Mouse (Mus musculus) embryonic facial prominence, embryonic 12.5 days (tissue): ENCODE data around the gene Gm36176. TPM values are rescaled to one million over a fixed set of nuclear protein-coding genes. Genes with fewer than 3 reads are reported as not detected.
"Not testable (repeated sequence)": the region's sequence is repeated elsewhere in the genome, so short reads cannot be mapped to it uniquely, and the experiment has no call there.

Experiments
- ATAC-seq: fragments of 200-750 bp; cut with Nextera tagmentation; 2 replicates; pipeline ENCODE4 v1.8.0; 2017; ENCODE audit not compliant: insufficient number of reproducible peaks, insufficient read depth, low FRiP score, low TSS enrichment
- H3K27ac ChIP-seq: fragments of 300-500 bp; sonication (generic); 2 replicates; pipeline ENCODE4 v1.5.1; 2016; ENCODE audit warnings: mild to moderate bottlenecking
- H3K27me3 ChIP-seq: fragments of 300-500 bp; sonication (generic); 2 replicates; pipeline ENCODE4 v1.6.1; 2016; ENCODE audit warnings: mild to moderate bottlenecking, moderate library complexity
- H3K36me3 ChIP-seq: fragments of 300-500 bp; sonication (generic); 2 replicates; pipeline ENCODE4 v1.6.1; 2016; ENCODE audit warnings: mild to moderate bottlenecking
- H3K4me1 ChIP-seq: fragments of 300-500 bp; sonication (generic); 2 replicates; pipeline ENCODE4 v1.6.1; 2016
- H3K4me2 ChIP-seq: fragments of 300-500 bp; sonication (generic); replicated peaks from 2 replicates; pipeline ENCODE4 v1.6.1; 2016; ENCODE audit warnings: mild to moderate bottlenecking, moderate library complexity
- H3K4me3 ChIP-seq: fragments of 300-500 bp; sonication (generic); 2 replicates; pipeline ENCODE4 v1.5.1; 2016; ENCODE audit warnings: mild to moderate bottlenecking
- H3K9ac ChIP-seq: fragments of 300-500 bp; sonication (generic); 2 replicates; pipeline ENCODE4 v1.6.1; 2016; ENCODE audit warnings: mild to moderate bottlenecking, moderate library complexity
- H3K9me3 ChIP-seq: fragments of 300-500 bp; sonication (generic); 2 replicates; pipeline ENCODE4 v1.6.1; 2016; ENCODE audit warnings: mild to moderate bottlenecking, moderate library complexity
- WGBS: fragments of 180-500 bp; shearing (Covaris S2); methylation state at CpG from one replicate; pipeline ENCODE4 v1.1.7; 2016; 5-methylcytosine and 5-hydroxymethylcytosine counted together
- polyA plus RNA-seq: library from polyadenylated mRNA; unstranded; fragments of >200 nt; fragmentation: Nextera tagmentation; extraction: Ambion mirVana; gene quantifications from 2 replicates; pipeline ENCODE4 v1.2.1, GENCODE M21; 2016

The Gm36176 gene
- polyA plus RNA-seq = not detected in 2 replicates

DNA sequence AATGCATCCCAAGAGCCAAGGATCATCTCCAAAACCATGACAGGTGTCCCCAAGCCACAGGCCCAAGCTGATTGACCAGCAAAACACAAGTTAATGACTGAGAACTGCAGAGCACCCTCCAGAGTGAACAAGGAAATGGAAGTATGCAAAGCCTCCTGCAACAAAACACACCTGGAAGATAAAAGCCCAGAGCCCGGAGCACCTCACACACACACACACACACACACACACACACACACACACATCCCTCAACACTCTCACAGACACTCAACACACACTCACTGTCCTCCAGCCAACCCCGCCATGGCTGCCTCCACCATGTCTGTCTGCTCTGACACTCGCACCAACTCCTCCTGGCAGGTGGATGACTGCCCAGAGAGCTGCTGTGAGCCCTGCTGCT is at the start of gene Gm36176:
Gene Gm36176 (plus strand): TSS at position 301 of the 400 bp plus-strand sequence.
- Histone ChIP-seq H3K9me3 (peaks cover 15% of the 10 kb centered on the region; the same call in 1 of the 2 replicates), H3K4me3 (no peak within 1 kb of the TSS), H3K27ac (no peak within 1 kb of the TSS), H3K9ac (no peak within 1 kb of the TSS), H3K27me3 (no peaks in the 10 kb centered on the region), H3K4me1 (no peaks in the 10 kb centered on the region), H3K36me3 (no peaks in the 10 kb centered on the region), H3K4me2 (no peak within 1 kb of the TSS)
- ATAC-seq = no peak
- WGBS = 54% methylated on average over 3 of the region's 3 CpGs

GRCm38 (mm10) chr10:77797677-77798076 is 48.9 kb upstream of the Gm36176 start:
- Histone ChIP-seq H3K9ac (no peak overlapping the region), H3K4me3 (no peak overlapping the region), H3K4me1 (no peaks in the 10 kb centered on the region; the same call in 1 of the 2 replicates), H3K9me3 (no peaks in the 10 kb centered on the region), H3K4me2 (no peak overlapping the region), H3K27ac (no peak overlapping the region), H3K27me3 (no peaks in the 10 kb centered on the region), H3K36me3 (no peaks in the 10 kb centered on the region)
- 10% methylated on average over 3 of the region's 3 CpGs for WGBS
- no peak for ATAC-seq

- not testable (repeated sequence) for H3K9me3 ChIP-seq, H3K36me3 ChIP-seq, H3K27me3 ChIP-seq, ATAC-seq, H3K27ac ChIP-seq, H3K4me3 ChIP-seq, H3K4me2 ChIP-seq, H3K9ac ChIP-seq, H3K4me1 ChIP-seq
- WGBS = 40% methylated on average over 3 of the region's 3 CpGs
Observed at GRCm38 (mm10) chr10:77798164-77798920, 48.3 kb upstream of the Gm36176 start.

GRCm38 (mm10) chr10:77798921-77799508 is 47.6 kb upstream of the Gm36176 start, which contains the start of gene Gm19668:
Gene Gm19668, minus strand, starts transcription at chr10:77799133.
- ATAC-seq = no peak
- H3K9me3 ChIP-seq = no peaks in the 10 kb centered on the region
- no peak within 1 kb of the TSS for H3K4me2 ChIP-seq
- H3K4me3 ChIP-seq = no peak within 1 kb of the TSS
- H3K9ac ChIP-seq = no peak within 1 kb of the TSS
- H3K27ac ChIP-seq = no peak within 1 kb of the TSS
- no peaks in the 10 kb centered on the region; the same call in 1 of the 2 replicates for H3K4me1 ChIP-seq
- 63% methylated on average over 8 of the region's 8 CpGs for WGBS
- no peaks in the 10 kb centered on the region for H3K36me3 ChIP-seq
- H3K27me3 ChIP-seq = no peaks in the 10 kb centered on the region

- no peaks in the 10 kb centered on the region; the same call in 1 of the 2 replicates for H3K9me3 ChIP-seq
- 75% methylated on average over 3 of the region's 3 CpGs for WGBS
- no peaks in the 10 kb centered on the region for H3K27me3 ChIP-seq
- H3K4me3 ChIP-seq = no peak overlapping the region
- H3K36me3 ChIP-seq = no peaks in the 10 kb centered on the region
- no peak overlapping the region for H3K9ac ChIP-seq
- H3K4me1 ChIP-seq = no peaks in the 10 kb centered on the region
- no peak for ATAC-seq
- H3K4me2 ChIP-seq = no peak overlapping the region
- no peak overlapping the region for H3K27ac ChIP-seq
Observed at GRCm38 (mm10) chr10:77804095-77804494, 42.5 kb upstream of the Gm36176 start.

GRCm38 (mm10) chr10:77811743-77812142 is 34.9 kb upstream of the Gm36176 start, which contains the start of gene Gm9507:
Gene Gm9507, minus strand, starts transcription at chr10:77811843.
- WGBS = 77% methylated on average over 5 of the region's 5 CpGs
- Histone ChIP-seq H3K9me3 (no peaks in the 10 kb centered on the region; the same call in 1 of the 2 replicates), H3K4me3 (no peak within 1 kb of the TSS), H3K4me2 (no peak within 1 kb of the TSS), H3K9ac (no peak within 1 kb of the TSS), H3K36me3 (no peaks in the 10 kb centered on the region), H3K4me1 (no peaks in the 10 kb centered on the region), H3K27ac (no peak within 1 kb of the TSS), H3K27me3 (no peaks in the 10 kb centered on the region)
- ATAC-seq = no peak

GRCm38 (mm10) chr10:77814382-77814781 is 32.2 kb upstream of the Gm36176 start, which contains the start of gene Gm2696:
Gene Gm2696, plus strand, starts transcription at chr10:77814682.
- no peaks in the 10 kb centered on the region for H3K27me3 ChIP-seq
- no peak for ATAC-seq
- H3K4me2 ChIP-seq = no peak within 1 kb of the TSS
- no peaks in the 10 kb centered on the region for H3K9me3 ChIP-seq
- H3K4me3 ChIP-seq = no peak within 1 kb of the TSS
- no peak within 1 kb of the TSS for H3K27ac ChIP-seq
- no peaks in the 10 kb centered on the region for H3K36me3 ChIP-seq
- H3K9ac ChIP-seq = no peak within 1 kb of the TSS
- WGBS = 55% methylated on average over 4 of the region's 4 CpGs
- no peaks in the 10 kb centered on the region for H3K4me1 ChIP-seq

- Histone ChIP-seq H3K4me2 (no peak overlapping the region), H3K4me1 (no peaks in the 10 kb centered on the region), H3K9ac (no peak overlapping the region), H3K36me3 (no peaks in the 10 kb centered on the region), H3K27ac (no peak overlapping the region), H3K4me3 (no peak overlapping the region), H3K9me3 (no peaks in the 10 kb centered on the region), H3K27me3 (no peaks in the 10 kb centered on the region)
- no peak for ATAC-seq
- WGBS = 39% methylated on average over 5 of the region's 5 CpGs
Observed at GRCm38 (mm10) chr10:77815514-77815913, 31.1 kb upstream of the Gm36176 start.

- Histone ChIP-seq H3K27ac (no peak overlapping the region), H3K4me1 (no peaks in the 10 kb centered on the region), H3K9me3 (no peaks in the 10 kb centered on the region), H3K4me2 (no peak overlapping the region), H3K36me3 (no peaks in the 10 kb centered on the region), H3K4me3 (no peak overlapping the region), H3K9ac (no peak overlapping the region), H3K27me3 (no peaks in the 10 kb centered on the region)
- ATAC-seq = peak; percentile 56; the same call in 1 of the 2 replicates
- 95% methylated on average over 4 of the region's 4 CpGs for WGBS
Observed at GRCm38 (mm10) chr10:77818523-77818922, 28.1 kb upstream of the Gm36176 start.

DNA sequence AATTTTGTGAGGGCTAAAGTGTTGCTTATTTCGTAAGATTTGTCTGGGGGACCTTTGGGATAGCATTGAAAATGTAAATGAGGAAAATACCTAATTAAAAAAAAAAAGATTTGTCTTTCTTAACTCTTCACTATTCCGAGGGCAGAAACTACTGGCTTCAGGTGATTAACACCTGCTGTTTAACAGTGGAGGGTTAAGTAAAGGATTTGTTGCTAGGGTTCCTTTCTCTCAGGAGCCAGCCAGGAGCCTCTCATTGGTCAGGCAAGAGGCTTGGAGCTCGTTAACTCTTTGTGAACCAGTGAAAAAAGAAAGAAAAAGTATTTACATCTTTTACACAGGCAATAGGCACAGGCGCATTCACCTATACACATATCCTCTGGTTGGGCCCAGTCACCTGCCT is 27.4 kb upstream of the Gm36176 start:
- H3K36me3 ChIP-seq = no peaks in the 10 kb centered on the region
- H3K4me2 ChIP-seq = no peak overlapping the region
- no peaks in the 10 kb centered on the region for H3K9me3 ChIP-seq
- ATAC-seq = no peak
- no peaks in the 10 kb centered on the region for H3K27me3 ChIP-seq
- 29% methylated on average over 4 of the region's 4 CpGs for WGBS
- H3K4me3 ChIP-seq = no peak overlapping the region
- H3K27ac ChIP-seq = no peak overlapping the region
- no peaks in the 10 kb centered on the region for H3K4me1 ChIP-seq
- no peak overlapping the region for H3K9ac ChIP-seq

DNA sequence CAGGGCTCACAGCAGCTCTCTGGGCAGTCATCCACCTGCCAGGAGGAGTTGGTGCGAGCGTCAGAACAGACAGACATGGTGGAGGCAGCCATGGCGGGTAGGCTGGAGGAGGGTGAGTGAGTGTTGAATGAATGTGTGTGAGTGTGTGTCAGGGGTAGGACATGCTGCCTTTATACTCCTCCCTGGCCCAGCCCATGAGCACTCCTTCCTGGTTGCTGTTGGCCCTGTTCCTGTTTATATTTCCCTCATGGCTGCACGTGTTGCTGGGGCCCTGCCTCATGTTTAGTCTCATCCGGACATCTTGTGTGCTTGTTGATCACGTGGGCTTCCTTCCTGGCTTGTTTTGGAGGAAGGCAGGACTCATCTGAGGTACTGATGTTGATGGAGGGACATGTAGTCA is 19.7 kb upstream of the Gm36176 start, which contains the start of gene Krtap10-4:
Gene Krtap10-4 (minus strand): TSS at position 145 of the 400 bp plus-strand sequence.
- Histone ChIP-seq H3K4me2 (no peak within 1 kb of the TSS), H3K36me3 (no peaks in the 10 kb centered on the region), H3K4me3 (no peak within 1 kb of the TSS), H3K9ac (no peak within 1 kb of the TSS), H3K4me1 (no peaks in the 10 kb centered on the region), H3K27ac (no peak within 1 kb of the TSS), H3K27me3 (no peaks in the 10 kb centered on the region), H3K9me3 (no peaks in the 10 kb centered on the region)
- 64% methylated on average over 6 of the region's 6 CpGs for WGBS
- ATAC-seq = no peak

GRCm38 (mm10) chr10:77835647-77836046 is 11.0 kb upstream of the Gm36176 start, which contains the start of gene Krtap10-10:
Gene Krtap10-10, plus strand, starts transcription at chr10:77835947.
- Histone ChIP-seq H3K36me3 (no peaks in the 10 kb centered on the region), H3K27me3 (no peaks in the 10 kb centered on the region), H3K4me2 (no peak within 1 kb of the TSS), H3K4me1 (no peaks in the 10 kb centered on the region), H3K9ac (no peak within 1 kb of the TSS), H3K27ac (no peak within 1 kb of the TSS), H3K4me3 (no peak within 1 kb of the TSS), H3K9me3 (no peaks in the 10 kb centered on the region)
- 57% methylated on average over 7 of the region's 9 CpGs for WGBS
- ATAC-seq = no peak
